Mouse (Mus musculus) right cerebral cortex, adult 2 months (tissue): ENCODE data around the gene Vmn1r57.
"Not testable (repeated sequence)": the region's sequence is repeated elsewhere in the genome, so short reads cannot be mapped to it uniquely, and the experiment has no call there.

Source experiments
- DNase-seq, 2 experiments: peaks; one replicate each; pipeline ENCODE4 v3.0.0; 2021 to 2022; ENCODE audit warnings: low spot score in 2 of 2

The Vmn1r57 gene

GRCm38 (mm10) chr7:5218193-5218592 is at the start of gene Vmn1r57:
Gene Vmn1r57, plus strand, starts transcription at chr7:5218493.
- DNase-seq: not testable (repeated sequence)

GRCm38 (mm10) chr7:5196647-5197046 is 21.6 kb upstream of the Vmn1r57 start, which contains the start of gene Vmn1r56:
Gene Vmn1r56, minus strand, starts transcription at chr7:5196747.
- DNase-seq: not testable (repeated sequence)

GRCm38 (mm10) chr7:5263051-5263450 is 44.8 kb downstream of the Vmn1r57 start:
- no peak for DNase-seq
